Mouse (Mus musculus): ENCODE data around the gene Thada. TPM values are rescaled to one million over a fixed set of nuclear protein-coding genes. Genes with fewer than 3 reads are reported as not detected.

The Thada gene
- total RNA-seq, 2 experiments from 2014 or later, result 11.3 to 14.8 TPM

GRCm38 (mm10) chr17:84271566-84272202 lies 194.3 kb downstream of the Thada start:
- intact Hi-C loops (cut with DNase I), result loop anchor here (5.0 kb wide), 1 partner anchor 51 kb away; no protein-coding TSS in a partner anchor
- no peak for DNase-seq (ENCODE audit: low spot score in 2 of 2)

GRCm38 (mm10) chr17:84269722-84270121 lies 196.3 kb downstream of the Thada start:
- intact Hi-C loops (cut with DNase I), result loop anchor here (5.0 kb wide), 1 partner anchor 53 kb away; no protein-coding TSS in a partner anchor

GRCm38 (mm10) chr17:84268450-84268849 lies 197.6 kb downstream of the Thada start:
- no peak for DNase-seq (ENCODE audit: low spot score in 2 of 2)
- intact Hi-C loops (cut with DNase I), result no loop called here

More at GRCm38 (mm10) chr17:84269722-84270121, 196.3 kb downstream of the Thada start:
- DNase-seq (ENCODE audit: low spot score in 2 of 2), result no peak

GRCm38 (mm10) chr17:84267456-84268074 lies 198.4 kb downstream of the Thada start:
- DNase-seq (ENCODE audit: low spot score in 2 of 2), result no peak

GRCm38 (mm10) chr17:84266161-84266948 lies 199.7 kb downstream of the Thada start:
- intact Hi-C loops (cut with DNase I), result no loop called here
- no peak for DNase-seq (ENCODE audit: low spot score in 2 of 2)

More at GRCm38 (mm10) chr17:84267456-84268074, 198.4 kb downstream of the Thada start:
- intact Hi-C loops (cut with DNase I), result no loop called here

- intact Hi-C loops (cut with DNase I), result no loop called here
- no peak for DNase-seq (ENCODE audit: low spot score in 2 of 2)
Observed at GRCm38 (mm10) chr17:84265480-84266130, 200.4 kb downstream of the Thada start.

- intact Hi-C loops (cut with DNase I), result no loop called here
- DNase-seq (ENCODE audit: low spot score in 2 of 2), result no peak
Observed at GRCm38 (mm10) chr17:84264305-84264704, 201.7 kb downstream of the Thada start.

GRCm38 (mm10) chr17:84263591-84263990 lies 202.4 kb downstream of the Thada start:
- DNase-seq (ENCODE audit: low spot score in 2 of 2), result peak in 1 of 2 experiments; percentile 24
- intact Hi-C loops (cut with DNase I), result no loop called here

GRCm38 (mm10) chr17:84262325-84262979 lies 203.6 kb downstream of the Thada start:
- DNase-seq (ENCODE audit: low spot score in 2 of 2), result no peak
- intact Hi-C loops (cut with DNase I), result no loop called here

GRCm38 (mm10) chr17:84261010-84261409 lies 205.0 kb downstream of the Thada start:
- intact Hi-C loops (cut with DNase I), result no loop called here

GRCm38 (mm10) chr17:84260226-84260625 lies 205.8 kb downstream of the Thada start:
- intact Hi-C loops (cut with DNase I), result no loop called here
- no peak for DNase-seq (ENCODE audit: low spot score in 2 of 2)

More at GRCm38 (mm10) chr17:84261010-84261409, 205.0 kb downstream of the Thada start:
- no peak for DNase-seq (ENCODE audit: low spot score in 2 of 2)

- peak; percentile 75 to 77 for DNase-seq (ENCODE audit: low spot score in 2 of 2)
- intact Hi-C loops (cut with DNase I), result no loop called here
Observed at GRCm38 (mm10) chr17:84258638-84259261, 207.3 kb downstream of the Thada start.

- intact Hi-C loops (cut with DNase I), result no loop called here
Observed at GRCm38 (mm10) chr17:84257927-84258532, 208.0 kb downstream of the Thada start.

GRCm38 (mm10) chr17:84256278-84256819 lies 209.7 kb downstream of the Thada start:
- no peak for DNase-seq (ENCODE audit: low spot score in 2 of 2)
- intact Hi-C loops (cut with DNase I), result no loop called here

More at GRCm38 (mm10) chr17:84257927-84258532, 208.0 kb downstream of the Thada start:
- no peak for DNase-seq (ENCODE audit: low spot score in 2 of 2)

- intact Hi-C loops (cut with DNase I), result no loop called here
- DNase-seq (ENCODE audit: low spot score in 2 of 2), result no peak
Observed at GRCm38 (mm10) chr17:84255841-84256240, 210.2 kb downstream of the Thada start.

- intact Hi-C loops (cut with DNase I), result no loop called here
Observed at GRCm38 (mm10) chr17:84251426-84251825, 214.6 kb downstream of the Thada start.

GRCm38 (mm10) chr17:84244182-84244920 lies 221.7 kb downstream of the Thada start:
- no peak for DNase-seq (ENCODE audit: low spot score in 2 of 2)
- intact Hi-C loops (cut with DNase I), result no loop called here

More at GRCm38 (mm10) chr17:84251426-84251825, 214.6 kb downstream of the Thada start:
- DNase-seq (ENCODE audit: low spot score in 2 of 2), result no peak

Measured in left cerebral cortex, postnatal 36 days (tissue).